Mouse (Mus musculus): ENCODE measurements around the gene Gatm. TPM values are rescaled to one million over a fixed set of nuclear protein-coding genes. Genes with fewer than 3 reads are reported as not detected.

The Gatm gene
- polyA plus RNA-seq, 1 experiment from 2014 or later: 11.0 TPM

GRCm38 (mm10) chr2:122631226-122631801 is 20.2 kb upstream of the Gatm start:
- H3K4me1 ChIP-seq (replicated peaks): peaks cover 18% of the 10 kb centered on the region
- H3K4me2 ChIP-seq: peak overlapping the region; percentile 95
- H3K27me3 ChIP-seq: peaks cover under 1% of the 10 kb centered on the region
- no peaks in the 10 kb centered on the region for H3K9me3 ChIP-seq (replicated peaks)
- peak overlapping the region; percentile 83 for H3K9ac ChIP-seq
- peaks cover 9% of the 10 kb centered on the region; the same call in 1 of the 2 replicates for H3K36me3 ChIP-seq
- ATAC-seq (replicated peaks; ENCODE audit: insufficient number of reproducible peaks, insufficient read depth, low FRiP score, low read depth): peak; percentile 25; the same call in 1 of the 2 replicates
- WGBS: under 1% methylated on average over 53 of the region's 53 CpGs
- H3K4me3 ChIP-seq: peak overlapping the region; percentile 77
- H3K27ac ChIP-seq: peak overlapping the region; percentile 80

- H3K4me2 ChIP-seq: peak overlapping the region; percentile 95
- H3K27ac ChIP-seq: peak overlapping the region; percentile 80
- peaks cover 9% of the 10 kb centered on the region; the same call in 1 of the 2 replicates for H3K36me3 ChIP-seq
- no peaks in the 10 kb centered on the region for H3K27me3 ChIP-seq
- H3K4me1 ChIP-seq (replicated peaks): peaks cover 18% of the 10 kb centered on the region
- ATAC-seq (replicated peaks; ENCODE audit: insufficient number of reproducible peaks, insufficient read depth, low FRiP score, low read depth): peak; percentile 76
- H3K9me3 ChIP-seq (replicated peaks): no peaks in the 10 kb centered on the region
- peak overlapping the region; percentile 83 for H3K9ac ChIP-seq
- under 1% methylated on average over 75 of the region's 75 CpGs for WGBS
- peak overlapping the region; percentile 77 for H3K4me3 ChIP-seq
These were observed 19.5 kb upstream of the Gatm start for GRCm38 (mm10) chr2:122630465-122631225.

GRCm38 (mm10) chr2:122629871-122630270 is 18.8 kb upstream of the Gatm start:
- no peaks in the 10 kb centered on the region for H3K27me3 ChIP-seq
- H3K36me3 ChIP-seq: peaks cover 9% of the 10 kb centered on the region; the same call in 1 of the 2 replicates
- H3K4me1 ChIP-seq (replicated peaks): peaks cover 18% of the 10 kb centered on the region
- H3K9me3 ChIP-seq (replicated peaks): no peaks in the 10 kb centered on the region
- ATAC-seq (replicated peaks; ENCODE audit: insufficient number of reproducible peaks, insufficient read depth, low FRiP score, low read depth): no peak
- WGBS: 55% methylated on average over 6 of the region's 6 CpGs
- peak overlapping the region; percentile 80; the same call in 1 of the 2 replicates for H3K27ac ChIP-seq
- H3K4me2 ChIP-seq: peak overlapping the region; percentile 95
- H3K9ac ChIP-seq: no peak overlapping the region; the same call in 1 of the 2 replicates
- H3K4me3 ChIP-seq: peak overlapping the region; percentile 77

GRCm38 (mm10) chr2:122628976-122629375 is 17.9 kb upstream of the Gatm start:
- 2% methylated on average over 7 of the region's 7 CpGs for WGBS

GRCm38 (mm10) chr2:122625930-122626329 is 14.8 kb upstream of the Gatm start:
- Histone ChIP-seq H3K4me3 (no peak overlapping the region), H3K4me1 (replicated peaks) (peaks cover 6% of the 10 kb centered on the region), H3K9ac (no peak overlapping the region), H3K4me2 (no peak overlapping the region), H3K36me3 (no peaks in the 10 kb centered on the region), H3K27me3 (no peaks in the 10 kb centered on the region), H3K27ac (no peak overlapping the region), H3K9me3 (replicated peaks) (no peaks in the 10 kb centered on the region)
- WGBS: 47% methylated on average over 7 of the region's 7 CpGs
- ATAC-seq (replicated peaks; ENCODE audit: insufficient number of reproducible peaks, insufficient read depth, low FRiP score, low read depth): no peak

More at GRCm38 (mm10) chr2:122628976-122629375, 17.9 kb upstream of the Gatm start:
- peaks cover 9% of the 10 kb centered on the region; the same call in 1 of the 2 replicates for H3K36me3 ChIP-seq
- H3K4me2 ChIP-seq: no peak overlapping the region
- H3K27ac ChIP-seq: no peak overlapping the region
- no peak for ATAC-seq (replicated peaks; ENCODE audit: insufficient number of reproducible peaks, insufficient read depth, low FRiP score, low read depth)
- no peaks in the 10 kb centered on the region for H3K9me3 ChIP-seq (replicated peaks)
- H3K4me3 ChIP-seq: no peak overlapping the region
- H3K9ac ChIP-seq: no peak overlapping the region
- H3K27me3 ChIP-seq: no peaks in the 10 kb centered on the region
- peaks cover 18% of the 10 kb centered on the region for H3K4me1 ChIP-seq (replicated peaks)

GRCm38 (mm10) chr2:122621337-122622110 is 10.4 kb upstream of the Gatm start:
- no peak overlapping the region for H3K4me2 ChIP-seq
- no peaks in the 10 kb centered on the region for H3K36me3 ChIP-seq
- no peaks in the 10 kb centered on the region for H3K4me1 ChIP-seq (replicated peaks)
- H3K9me3 ChIP-seq (replicated peaks): no peaks in the 10 kb centered on the region
- ATAC-seq (replicated peaks; ENCODE audit: insufficient number of reproducible peaks, insufficient read depth, low FRiP score, low read depth): no peak
- no peak overlapping the region for H3K4me3 ChIP-seq
- no peak overlapping the region for H3K27ac ChIP-seq
- no peaks in the 10 kb centered on the region for H3K27me3 ChIP-seq
- 76% methylated on average over 9 of the region's 9 CpGs for WGBS
- no peak overlapping the region for H3K9ac ChIP-seq

GRCm38 (mm10) chr2:122618719-122619118 is 7.6 kb upstream of the Gatm start:
- no peak overlapping the region for H3K27ac ChIP-seq
- ATAC-seq (replicated peaks; ENCODE audit: insufficient number of reproducible peaks, insufficient read depth, low FRiP score, low read depth): no peak
- no peaks in the 10 kb centered on the region for H3K36me3 ChIP-seq
- no peak overlapping the region for H3K4me3 ChIP-seq
- H3K4me2 ChIP-seq: no peak overlapping the region
- no peaks in the 10 kb centered on the region for H3K27me3 ChIP-seq
- 42% methylated on average over 4 of the region's 4 CpGs for WGBS
- no peaks in the 10 kb centered on the region for H3K4me1 ChIP-seq (replicated peaks)
- H3K9me3 ChIP-seq (replicated peaks): no peaks in the 10 kb centered on the region
- no peak overlapping the region for H3K9ac ChIP-seq

- no peak for ATAC-seq (replicated peaks; ENCODE audit: insufficient number of reproducible peaks, insufficient read depth, low FRiP score, low read depth)
- WGBS: 82% methylated on average over 6 of the region's 6 CpGs
- no peak overlapping the region for H3K9ac ChIP-seq
- no peak overlapping the region for H3K4me2 ChIP-seq
- no peaks in the 10 kb centered on the region for H3K4me1 ChIP-seq (replicated peaks)
- no peaks in the 10 kb centered on the region for H3K9me3 ChIP-seq (replicated peaks)
- H3K27me3 ChIP-seq: no peaks in the 10 kb centered on the region
- no peak overlapping the region for H3K27ac ChIP-seq
- no peak overlapping the region for H3K4me3 ChIP-seq
- H3K36me3 ChIP-seq: no peaks in the 10 kb centered on the region
These were observed 6.7 kb upstream of the Gatm start for GRCm38 (mm10) chr2:122617792-122618191.

- Histone ChIP-seq H3K4me1 (replicated peaks) (peaks cover 2% of the 10 kb centered on the region; the same call in 1 of the 2 replicates), H3K27ac (no peak overlapping the region), H3K4me2 (no peak overlapping the region), H3K4me3 (no peak overlapping the region), H3K36me3 (no peaks in the 10 kb centered on the region), H3K9me3 (replicated peaks) (no peaks in the 10 kb centered on the region), H3K27me3 (peaks cover 4% of the 10 kb centered on the region; the same call in 1 of the 2 replicates), H3K9ac (no peak overlapping the region)
- ATAC-seq (replicated peaks; ENCODE audit: insufficient number of reproducible peaks, insufficient read depth, low FRiP score, low read depth): no peak
- WGBS: 56% methylated on average over 6 of the region's 6 CpGs
These were observed 5.1 kb upstream of the Gatm start for GRCm38 (mm10) chr2:122616237-122616636.

- Histone ChIP-seq H3K9me3 (replicated peaks) (no peaks in the 10 kb centered on the region), H3K4me2 (peak overlapping the region; percentile 96), H3K27ac (no peak overlapping the region), H3K9ac (no peak overlapping the region), H3K4me1 (replicated peaks) (peaks cover 9% of the 10 kb centered on the region), H3K27me3 (peaks cover 8% of the 10 kb centered on the region; the same call in 1 of the 2 replicates), H3K36me3 (no peaks in the 10 kb centered on the region), H3K4me3 (peak overlapping the region; percentile 62)
- ATAC-seq (replicated peaks; ENCODE audit: insufficient number of reproducible peaks, insufficient read depth, low FRiP score, low read depth): no peak
- WGBS: 78% methylated on average over 4 of the region's 4 CpGs
These were observed 511 bp upstream of the Gatm start for GRCm38 (mm10) chr2:122611654-122611973.

- Histone ChIP-seq H3K4me1 (replicated peaks) (peaks cover 9% of the 10 kb centered on the region), H3K4me3 (no peak overlapping the region), H3K36me3 (no peaks in the 10 kb centered on the region), H3K9ac (no peak overlapping the region), H3K27me3 (peaks cover 8% of the 10 kb centered on the region; the same call in 1 of the 2 replicates), H3K27ac (no peak overlapping the region), H3K4me2 (no peak overlapping the region), H3K9me3 (replicated peaks) (no peaks in the 10 kb centered on the region)
- ATAC-seq (replicated peaks; ENCODE audit: insufficient number of reproducible peaks, insufficient read depth, low FRiP score, low read depth): no peak
- WGBS: 60% methylated on average over 9 of the region's 9 CpGs
These were observed 2.3 kb downstream of the Gatm start for GRCm38 (mm10) chr2:122608820-122609219.

Measured in heart, embryonic 15.5 days (tissue).